24 mouse cellular contexts compared by ENCODE assay signal in the genomic region with DNA sequence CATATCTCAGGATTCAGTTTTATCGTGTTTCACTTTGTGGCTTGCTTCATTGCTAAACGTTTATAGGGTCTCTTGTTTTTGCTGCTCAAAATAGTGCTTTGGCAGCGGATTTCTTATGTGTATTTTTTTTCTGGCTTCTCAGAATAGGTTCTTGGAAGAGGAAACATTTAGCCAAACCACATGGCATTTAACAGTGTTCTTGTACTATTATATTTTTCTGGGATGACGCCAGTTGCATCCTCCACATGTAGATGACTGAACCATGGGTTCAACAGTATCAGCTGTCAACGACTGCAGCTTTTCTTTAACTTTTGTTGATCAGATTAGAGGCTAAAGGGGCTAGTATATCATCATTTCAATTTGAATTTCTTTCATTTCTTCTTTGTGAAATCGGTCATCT.
DNase-seq lines count a peak whose midpoint lies in the region; ATAC-seq lines count a peak whose summit lies in the region.
"Had no signal": no experiment of that assay in that cellular context is flagged by ENCODE, and none has a peak within 500 bp of the region (broad histone marks: within the 10 kb centered on the region; RNA-seq: fewer than 3 reads in every experiment).

No protein-coding gene starts in this region.

- H3K9ac ChIP-seq in embryonic facial prominence, embryonic 14.5 days (ENCODE audit: low read depth, low read length), result no peak overlapping the region
- no peak overlapping the region for H3K9ac ChIP-seq in forebrain, embryonic 13.5 days
- H3K9ac ChIP-seq: embryonic facial prominence, embryonic 12.5 days; forebrain, embryonic 12.5 days; forebrain, embryonic 15.5 days; forebrain, postnatal 0 days had no signal

- ATAC-seq in embryonic facial prominence, embryonic 14.5 days (ENCODE audit: low read depth), result no peak
- no peak for ATAC-seq in forebrain, embryonic 13.5 days
- ATAC-seq: activated CD4-positive, CD25-positive, alpha-beta regulatory T cell, adult 4 months; forebrain, embryonic 15.5 days; forebrain, postnatal 0 days; Patski had no signal

- H3K27me3 ChIP-seq in embryonic facial prominence, embryonic 14.5 days (replicated peaks; ENCODE audit: control insufficient read depth, insufficient read depth, low read length), result no peaks in the 10 kb centered on the region
- no peaks in the 10 kb centered on the region for H3K27me3 ChIP-seq in embryonic facial prominence, embryonic 10.5 days (replicated peaks; ENCODE audit: low read depth, poor library complexity, severe bottlenecking)
- H3K27me3 ChIP-seq in forebrain, embryonic 13.5 days, result no peaks in the 10 kb centered on the region
- H3K27me3 ChIP-seq: embryonic facial prominence, embryonic 12.5 days; forebrain, embryonic 12.5 days; forebrain, embryonic 15.5 days had no signal

- H3K9me3 ChIP-seq in embryonic facial prominence, embryonic 14.5 days (ENCODE audit: control insufficient read depth, low read length), result no peaks in the 10 kb centered on the region
- H3K9me3 ChIP-seq in embryonic facial prominence, embryonic 10.5 days, result no peaks in the 10 kb centered on the region
- no peaks in the 10 kb centered on the region for H3K9me3 ChIP-seq in forebrain, embryonic 13.5 days (replicated peaks)
- H3K9me3 ChIP-seq: embryonic facial prominence, embryonic 12.5 days; forebrain, embryonic 10.5 days; forebrain, embryonic 12.5 days; forebrain, embryonic 15.5 days had no signal

- no peaks in the 10 kb centered on the region for H3K4me1 ChIP-seq in embryonic facial prominence, embryonic 14.5 days (ENCODE audit: control insufficient read depth, insufficient read depth, low read length)
- H3K4me1 ChIP-seq in embryonic facial prominence, embryonic 10.5 days, result no peaks in the 10 kb centered on the region
- no peaks in the 10 kb centered on the region for H3K4me1 ChIP-seq in forebrain, embryonic 13.5 days
- H3K4me1 ChIP-seq: embryonic facial prominence, embryonic 12.5 days; forebrain, embryonic 10.5 days; forebrain, embryonic 12.5 days; forebrain, embryonic 15.5 days had no signal

- no peaks in the 10 kb centered on the region for H3K36me3 ChIP-seq in embryonic facial prominence, embryonic 14.5 days (ENCODE audit: control insufficient read depth, insufficient read depth, low read length)
- H3K36me3 ChIP-seq in embryonic facial prominence, embryonic 10.5 days (replicated peaks), result no peaks in the 10 kb centered on the region
- no peaks in the 10 kb centered on the region for H3K36me3 ChIP-seq in forebrain, embryonic 13.5 days (ENCODE audit: poor library complexity, severe bottlenecking)
- H3K36me3 ChIP-seq: embryonic facial prominence, embryonic 12.5 days; forebrain, embryonic 10.5 days; forebrain, embryonic 12.5 days; forebrain, embryonic 15.5 days had no signal

- WGBS in embryonic facial prominence, embryonic 14.5 days, result 62% methylated on average over 6 of the region's 6 CpGs
- 89% methylated on average over 6 of the region's 6 CpGs for WGBS in embryonic facial prominence, embryonic 10.5 days
- WGBS in forebrain, embryonic 13.5 days, result 90% methylated on average over 6 of the region's 6 CpGs

- DNase-seq in embryonic facial prominence, embryonic 14.5 days (ENCODE audit: low spot score), result peak; percentile 79
- no peak for DNase-seq in embryonic facial prominence, embryonic 10.5 days (ENCODE audit: low spot score)
- DNase-seq in 3T3-L1 (ENCODE audit: low read depth, low spot score) (peak; percentile 68), adipocyte (ENCODE audit: low spot score) (peak; percentile 17)
- DNase-seq in layer of hippocampus, adult 9-10 months (ENCODE audit: low spot score), result no peak
- DNase-seq: adrenal gland, adult 2 months; adrenal gland, postnatal 10 days; adrenal gland, postnatal 25 days; cerebellum, adult 11 months; cerebellum, adult 18-20 months; cerebellum, adult 8-10 months; cerebellum, adult 9-11 months; cerebellum, postnatal 14 days; cerebellum, postnatal 36 days; embryo, embryonic 11 days; forebrain, postnatal 0 days had no signal

- H3K4me3 ChIP-seq in embryonic facial prominence, embryonic 14.5 days (ENCODE audit: low read depth, low read length), result no peak overlapping the region
- no peak overlapping the region for H3K4me3 ChIP-seq in embryonic facial prominence, embryonic 10.5 days
- no peak overlapping the region for H3K4me3 ChIP-seq in forebrain, embryonic 13.5 days
- H3K4me3 ChIP-seq: embryonic facial prominence, embryonic 12.5 days; erythroblast, embryonic 14.5 days; forebrain, embryonic 10.5 days; forebrain, embryonic 12.5 days; forebrain, embryonic 15.5 days had no signal

- no peak overlapping the region; the same call in 1 of the 2 replicates for H3K27ac ChIP-seq in embryonic facial prominence, embryonic 14.5 days (replicated peaks; ENCODE audit: low read depth, low read length)
- no peak overlapping the region for H3K27ac ChIP-seq in embryonic facial prominence, embryonic 10.5 days (replicated peaks)
- H3K27ac ChIP-seq in forebrain, embryonic 13.5 days, result no peak overlapping the region
- H3K27ac ChIP-seq: embryonic facial prominence, embryonic 12.5 days; forebrain, embryonic 10.5 days; forebrain, embryonic 12.5 days; forebrain, embryonic 15.5 days had no signal

- H3K4me2 ChIP-seq in embryonic facial prominence, embryonic 14.5 days (ENCODE audit: low read depth, low read length), result no peak overlapping the region
- H3K4me2 ChIP-seq in forebrain, embryonic 13.5 days, result no peak overlapping the region
- H3K4me2 ChIP-seq: embryonic facial prominence, embryonic 12.5 days; forebrain, embryonic 12.5 days; forebrain, embryonic 15.5 days had no signal

Comparison
In these comparisons a context has a peak if more than half of its experiments do, and no peak if none do; other contexts are left out.
1. DNase-seq: peak in embryonic facial prominence, embryonic 14.5 days (single experiment), 3T3-L1 (single experiment) and adipocyte (single experiment); none in embryonic facial prominence, embryonic 10.5 days (single experiment) and layer of hippocampus, adult 9-10 months (single experiment).